Mouse (Mus musculus) left cerebral cortex, postnatal 10 days (tissue): ENCODE results near the gene Hist1h1d. TPM values are rescaled to one million over a fixed set of nuclear protein-coding genes. Genes with fewer than 3 reads are reported as not detected.
"Not testable (repeated sequence)": the region's sequence is repeated elsewhere in the genome, so short reads cannot be mapped to it uniquely, and the experiment has no call there.

ENCODE experiments used
- DNase-seq, 2 experiments: peaks; one replicate each; pipeline ENCODE4 v3.0.0; 2021 to 2022; ENCODE audit warnings: low spot score in 2 of 2, mixed read lengths in 1 of 2; ENCODE audit errors: extremely low spot score in 1 of 2
- intact Hi-C: fragments of 180-260 bp; cut with DNase I; formaldehyde crosslinking; loops from one replicate; pipeline ENCODE4 v1.15.1; 2025
- total RNA-seq, 2 experiments: library from RNA; stranded (reverse); gene quantifications; 2 replicates each; pipeline ENCODE4 v1.2.3; 2021

The Hist1h1d gene
- total RNA-seq, 2 experiments from 2014 or later: 4.5 to 5.3 TPM

- intact Hi-C loops: no loop called here
- DNase-seq: no peak
Observed at GRCm38 (mm10) chr13:23577835-23578234, 24.8 kb downstream of the Hist1h1d start.

DNA sequence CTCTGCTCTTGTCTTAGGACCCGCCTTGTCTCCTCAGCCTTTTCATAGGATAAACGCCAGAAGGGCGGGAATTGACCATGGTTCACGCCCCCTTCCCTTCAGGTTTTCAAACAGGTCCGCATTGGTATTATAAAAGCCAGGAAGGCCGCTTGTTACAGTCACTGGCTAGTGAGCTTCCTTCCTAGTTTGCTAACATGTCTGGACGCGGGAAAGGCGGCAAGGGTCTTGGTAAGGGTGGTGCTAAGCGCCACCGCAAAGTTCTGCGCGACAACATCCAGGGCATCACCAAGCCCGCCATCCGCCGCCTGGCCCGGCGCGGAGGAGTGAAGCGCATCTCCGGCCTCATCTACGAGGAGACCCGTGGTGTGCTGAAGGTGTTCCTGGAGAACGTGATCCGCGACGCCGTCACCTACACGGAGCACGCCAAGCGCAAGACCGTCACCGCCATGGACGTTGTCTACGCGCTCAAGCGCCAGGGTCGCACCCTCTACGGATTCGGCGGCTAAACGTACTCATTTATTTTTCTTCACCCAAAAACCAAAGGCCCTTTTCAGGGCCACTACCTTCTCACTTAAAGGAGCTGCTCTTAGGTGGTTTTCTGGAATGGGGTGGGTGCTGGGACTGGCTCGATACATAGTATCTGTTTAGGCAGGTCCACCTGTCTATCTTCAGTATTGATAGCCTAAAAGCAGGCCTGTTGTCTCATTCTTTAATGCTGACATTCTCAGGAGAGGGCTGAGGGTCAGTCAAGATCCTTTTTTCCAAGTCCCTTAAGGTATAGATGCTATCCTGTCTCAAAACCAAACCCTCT lies 28.6 kb downstream of the Hist1h1d start, which contains the start of gene Hist1h4d:
Hist1h4d (plus strand) TSS at position 191 of the 811 bp plus-strand sequence.
- intact Hi-C loops: loop anchor here (5.0 kb wide), 2 partner anchors 101 to 156 kb away; partner anchors contain the start of genes Hist1h1c, Hist1h2ac and Hist1h2bc
- DNase-seq: peak; percentile 93 to 99

- no peak for DNase-seq
- intact Hi-C loops: loop anchor here (5.0 kb wide), 2 partner anchors 100 to 155 kb away; partner anchors contain the start of genes Hist1h1c, Hist1h2ac and Hist1h2bc
Observed at GRCm38 (mm10) chr13:23582219-23583056, 29.4 kb downstream of the Hist1h1d start.

GRCm38 (mm10) chr13:23583387-23584068 lies 30.5 kb downstream of the Hist1h1d start:
- DNase-seq: no peak
- intact Hi-C loops: loop anchor here (5.0 kb wide), 2 partner anchors 99 to 154 kb away; partner anchors contain the start of genes Hist1h1c, Hist1h2ac and Hist1h2bc

DNA sequence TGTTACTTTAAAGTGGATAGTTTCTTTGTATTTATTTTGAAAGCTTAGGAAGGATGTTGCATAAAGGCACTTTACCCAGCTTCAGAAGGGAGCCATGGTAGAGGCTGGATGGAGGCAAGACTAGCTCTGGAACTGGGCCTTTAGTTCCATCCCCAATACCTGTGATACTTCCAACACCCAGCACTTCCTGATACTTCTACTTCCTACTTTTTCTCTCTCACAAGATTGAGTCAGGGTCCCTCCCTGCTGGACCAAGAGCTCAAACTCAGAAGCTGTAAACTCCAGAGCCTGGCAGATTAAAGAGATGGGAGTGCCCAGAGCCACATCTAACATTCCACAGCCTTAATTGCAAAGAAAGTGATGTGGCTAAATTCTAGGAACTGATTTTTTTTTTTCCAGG lies 31.3 kb downstream of the Hist1h1d start:
- intact Hi-C loops: loop anchor here (5.0 kb wide), 2 partner anchors 98 to 153 kb away; partner anchors contain the start of genes Hist1h1c, Hist1h2ac and Hist1h2bc
- no peak for DNase-seq

- intact Hi-C loops: no loop called here
- peak; percentile 44 to 76 for DNase-seq
Observed at GRCm38 (mm10) chr13:23585029-23585441, 32.0 kb downstream of the Hist1h1d start.

GRCm38 (mm10) chr13:23585442-23586098 lies 32.5 kb downstream of the Hist1h1d start:
- intact Hi-C loops: not testable (repeated sequence)
- peak; percentile 71 to 84 for DNase-seq

DNA sequence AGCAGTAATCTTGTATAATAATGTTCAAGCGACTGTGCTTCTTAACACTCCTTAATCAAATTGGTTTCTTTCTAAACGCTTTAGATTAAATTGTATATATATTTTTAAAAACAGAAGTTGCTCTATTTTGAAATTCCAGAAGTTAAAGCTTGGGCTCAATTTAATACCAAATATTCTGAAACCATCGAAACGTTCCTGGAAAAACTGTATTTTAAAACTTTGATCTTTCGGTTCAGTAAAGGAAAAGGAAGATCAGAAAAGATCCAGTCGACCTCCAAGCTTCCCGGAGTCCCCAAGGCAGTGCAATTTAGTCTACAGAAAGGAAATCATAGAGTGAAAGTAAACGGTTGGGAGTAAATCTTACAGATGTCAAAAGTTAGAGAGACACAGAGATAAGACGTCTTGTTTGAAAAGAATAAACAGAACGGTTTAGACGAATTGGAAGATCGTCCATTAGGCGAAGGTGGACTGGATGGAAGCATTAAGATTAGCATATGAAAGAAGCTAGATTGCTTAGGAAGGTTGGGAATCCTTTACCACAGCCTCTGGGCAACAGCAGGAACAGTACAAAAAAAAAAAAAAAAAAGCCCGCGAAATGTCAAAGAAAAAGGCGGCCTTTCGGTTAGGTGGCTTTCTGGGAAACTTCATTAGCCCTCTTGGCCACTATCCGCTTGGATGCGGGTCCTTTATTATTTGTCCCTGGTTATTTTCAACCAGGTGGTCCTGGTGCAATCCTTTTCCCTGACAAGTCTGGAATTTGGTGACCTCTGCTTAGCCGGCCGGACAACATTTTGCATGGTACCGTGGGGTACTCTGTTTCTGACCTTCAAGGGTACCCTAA lies 33.3 kb downstream of the Hist1h1d start:
- intact Hi-C loops: no loop called here
- no peak for DNase-seq

- intact Hi-C loops: no loop called here
- no peak for DNase-seq
Observed at GRCm38 (mm10) chr13:23586940-23587225, 33.8 kb downstream of the Hist1h1d start.

- intact Hi-C loops: no loop called here
- DNase-seq: no peak
Observed at GRCm38 (mm10) chr13:23591206-23591605, 38.1 kb downstream of the Hist1h1d start.

DNA sequence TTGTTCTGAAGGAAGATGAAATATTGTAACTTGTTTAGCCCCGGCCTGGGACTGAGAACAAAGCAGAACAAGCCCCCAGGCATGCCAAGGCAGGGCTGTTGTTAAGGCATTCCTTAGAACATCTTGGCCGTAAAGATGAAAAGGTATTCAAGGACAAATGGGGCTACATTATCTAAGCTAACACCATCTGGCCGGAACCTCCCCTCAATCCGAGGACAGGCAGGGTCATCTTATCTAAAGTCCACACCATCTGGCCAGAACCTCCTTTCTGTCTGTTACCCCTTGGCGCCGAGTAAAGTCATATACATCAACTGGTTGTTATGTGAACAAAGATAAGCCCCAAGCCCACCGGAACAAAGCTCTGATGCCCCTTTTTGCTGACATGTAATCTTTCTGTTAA lies 38.8 kb downstream of the Hist1h1d start:
- intact Hi-C loops: not testable (repeated sequence)

DNA sequence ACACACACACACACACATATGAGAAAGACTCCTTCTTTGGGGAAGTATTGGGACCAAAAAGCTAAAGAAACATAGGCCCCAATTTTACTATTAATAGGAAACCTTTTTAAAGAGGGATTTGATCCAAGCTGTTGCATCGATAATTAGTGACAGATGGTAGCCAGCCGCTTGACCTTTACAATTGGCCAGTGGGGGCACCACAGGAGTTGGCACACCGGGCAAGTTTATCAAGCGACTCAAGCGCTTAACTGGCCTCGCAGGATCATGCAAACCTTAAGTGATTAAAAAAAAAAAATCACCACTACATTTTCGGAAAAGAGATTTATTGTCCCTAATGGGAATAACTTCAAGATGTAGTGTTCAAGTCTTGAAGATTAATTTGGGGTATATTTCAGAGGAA lies 39.6 kb downstream of the Hist1h1d start:
- intact Hi-C loops: no loop called here
- no peak for DNase-seq

More for the DNA sequence above, 38.8 kb downstream of the Hist1h1d start:
- not testable (repeated sequence) for DNase-seq

DNA sequence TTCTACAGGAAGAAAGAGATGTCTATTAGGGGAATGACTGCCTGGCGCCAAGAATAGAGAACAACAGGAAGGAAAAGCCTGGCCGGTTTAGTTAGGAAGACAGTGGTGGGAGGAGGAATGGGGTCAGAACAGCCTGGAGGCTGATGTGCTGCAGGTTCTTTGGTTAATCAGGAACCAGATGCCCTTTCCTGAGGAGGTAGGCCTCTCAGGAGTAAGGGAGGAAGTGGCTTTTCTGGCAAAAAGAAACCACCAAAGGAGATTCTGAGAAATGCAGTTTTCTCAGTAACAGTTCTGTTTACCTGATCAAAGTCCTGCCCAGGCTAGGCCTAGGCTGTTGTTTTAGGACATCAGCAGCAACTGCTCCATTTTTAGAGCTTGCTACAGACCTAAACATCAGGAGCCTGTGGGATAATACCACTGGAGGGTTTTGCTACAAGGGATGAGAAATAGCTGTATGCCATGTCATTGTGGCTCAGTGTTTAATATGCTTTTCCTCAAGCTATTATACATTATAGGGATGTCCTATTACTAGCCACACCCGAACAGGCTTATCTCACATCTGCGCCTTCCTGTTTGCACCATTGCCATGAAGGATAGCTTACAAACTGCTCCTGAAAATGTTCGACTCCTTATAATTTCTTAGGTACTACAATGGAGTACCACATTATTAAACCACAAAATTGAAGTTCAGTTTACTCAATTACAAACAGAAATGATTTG lies 40.1 kb downstream of the Hist1h1d start:
- no peak for DNase-seq
- intact Hi-C loops: no loop called here

GRCm38 (mm10) chr13:23595185-23595584 lies 42.1 kb downstream of the Hist1h1d start:
- DNase-seq: no peak
- intact Hi-C loops: no loop called here

DNA sequence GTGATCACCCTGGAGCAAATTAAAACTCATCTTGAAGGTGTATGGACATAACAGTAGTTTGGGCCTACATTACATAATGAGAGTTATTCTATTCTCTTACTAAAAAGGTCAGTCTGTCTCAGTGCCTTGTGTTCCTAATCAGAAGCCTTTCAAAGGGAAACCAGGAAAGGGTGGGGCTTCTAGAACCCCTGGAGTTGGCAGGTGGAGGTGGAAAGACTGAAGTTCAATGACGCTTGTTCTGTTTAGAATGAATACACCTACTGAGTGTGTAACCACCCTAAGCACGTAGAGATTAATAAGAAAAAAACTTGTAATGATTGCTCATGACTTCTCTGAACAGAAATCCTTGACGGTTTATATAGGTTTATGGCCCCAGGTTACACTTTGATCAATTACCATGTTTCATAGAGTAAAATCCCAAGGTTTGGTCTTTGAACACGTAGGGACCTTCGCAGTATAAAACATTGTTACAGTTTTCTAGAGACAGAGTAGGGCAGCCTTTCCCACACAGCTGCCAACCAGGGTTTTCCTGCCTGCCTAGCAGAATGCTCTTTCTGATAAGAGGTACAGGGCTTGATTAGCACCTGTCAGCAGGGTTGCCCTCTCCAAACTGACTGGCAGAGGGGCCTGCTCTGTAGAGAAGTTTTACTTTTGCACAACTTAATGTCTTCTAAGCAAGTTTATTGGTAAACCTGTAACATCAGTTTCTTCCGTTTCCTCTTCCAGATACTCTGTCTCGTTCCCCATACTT lies 42.7 kb downstream of the Hist1h1d start:
- no peak for DNase-seq
- intact Hi-C loops: no loop called here

GRCm38 (mm10) chr13:23597957-23598356 lies 44.9 kb downstream of the Hist1h1d start:
- intact Hi-C loops: no loop called here
- DNase-seq: peak; percentile 59 to 75
